Mouse (Mus musculus): ENCODE measurements around the gene Sec14l2. TPM values are rescaled to one million over a fixed set of nuclear protein-coding genes. Genes with fewer than 3 reads are reported as not detected.

Sec14l2 gene
- polyA plus RNA-seq, 1 experiment from 2014 or later: 1.8 TPM

- no peaks in the 10 kb centered on the region for H3K27me3 ChIP-seq (ENCODE audit: control insufficient read depth, insufficient read depth, low read length)
- H3K4me2 ChIP-seq (ENCODE audit: low read depth, low read length): peak overlapping the region; percentile 93
- H3K9me3 ChIP-seq (replicated peaks; ENCODE audit: control insufficient read depth, low read length): no peaks in the 10 kb centered on the region
- peaks cover 13% of the 10 kb centered on the region for H3K4me1 ChIP-seq (ENCODE audit: control insufficient read depth, insufficient read depth, low read length)
- peak overlapping the region; percentile 91 for H3K27ac ChIP-seq (ENCODE audit: low read length)
- WGBS: 29% methylated on average over 10 of the region's 10 CpGs
- peak overlapping the region; percentile 56 for H3K4me3 ChIP-seq (replicated peaks; ENCODE audit: low read length)
- no peaks in the 10 kb centered on the region for H3K36me3 ChIP-seq (ENCODE audit: control insufficient read depth, insufficient read depth, low read length)
- H3K9ac ChIP-seq (ENCODE audit: low read length): peak overlapping the region; percentile 85
- ATAC-seq (ENCODE audit: insufficient read depth, low FRiP score): 0 out of 2 replicates have a peak, but pooled peaks have one; percentile 6
These were observed 26.1 kb downstream of the Sec14l2 start for GRCm38 (mm10) chr11:4097091-4097621.

- 2% methylated on average over 45 of the region's 45 CpGs for WGBS
- peak; percentile 97 for ATAC-seq (ENCODE audit: insufficient read depth, low FRiP score)
- Histone ChIP-seq H3K4me1 (ENCODE audit: control insufficient read depth, insufficient read depth, low read length) (peaks cover 13% of the 10 kb centered on the region), H3K27me3 (ENCODE audit: control insufficient read depth, insufficient read depth, low read length) (no peaks in the 10 kb centered on the region), H3K27ac (ENCODE audit: low read length) (peak overlapping the region; percentile 91), H3K4me3 (replicated peaks; ENCODE audit: low read length) (peak overlapping the region; percentile 56), H3K9me3 (replicated peaks; ENCODE audit: control insufficient read depth, low read length) (peaks cover 2% of the 10 kb centered on the region; the same call in 1 of the 2 replicates), H3K36me3 (ENCODE audit: control insufficient read depth, insufficient read depth, low read length) (peaks cover 3% of the 10 kb centered on the region), H3K4me2 (ENCODE audit: low read depth, low read length) (peak overlapping the region; percentile 93), H3K9ac (ENCODE audit: low read length) (peak overlapping the region; percentile 85)
These were observed 26.9 kb downstream of the Sec14l2 start for GRCm38 (mm10) chr11:4096054-4096984.

- Histone ChIP-seq H3K4me3 (replicated peaks; ENCODE audit: low read length) (peak within 1 kb of the TSS; percentile 56), H3K36me3 (ENCODE audit: control insufficient read depth, insufficient read depth, low read length) (peaks cover 10% of the 10 kb centered on the region), H3K4me1 (ENCODE audit: control insufficient read depth, insufficient read depth, low read length) (peaks cover 13% of the 10 kb centered on the region), H3K27me3 (ENCODE audit: control insufficient read depth, insufficient read depth, low read length) (no peaks in the 10 kb centered on the region), H3K27ac (ENCODE audit: low read length) (peak within 1 kb of the TSS; percentile 88), H3K4me2 (ENCODE audit: low read depth, low read length) (peak within 1 kb of the TSS; percentile 93), H3K9ac (ENCODE audit: low read length) (peak within 1 kb of the TSS; percentile 71), H3K9me3 (replicated peaks; ENCODE audit: control insufficient read depth, low read length) (peaks cover 11% of the 10 kb centered on the region; the same call in 1 of the 2 replicates)
- peak; percentile 18; the same call in 1 of the 2 replicates for ATAC-seq (ENCODE audit: insufficient read depth, low FRiP score)
- WGBS: 4% methylated on average over 34 of the region's 34 CpGs
These were observed 27.8 kb downstream of the Sec14l2 start, which contains the start of gene Mtfp1 for GRCm38 (mm10) chr11:4095171-4096053. Gene Mtfp1 (minus strand): TSS chr11:4095445.

- Histone ChIP-seq H3K27ac (ENCODE audit: low read length) (peak overlapping the region; percentile 88), H3K4me1 (ENCODE audit: control insufficient read depth, insufficient read depth, low read length) (peaks cover 13% of the 10 kb centered on the region), H3K36me3 (ENCODE audit: control insufficient read depth, insufficient read depth, low read length) (peaks cover 10% of the 10 kb centered on the region), H3K9ac (ENCODE audit: low read length) (peak overlapping the region; percentile 71), H3K9me3 (replicated peaks; ENCODE audit: control insufficient read depth, low read length) (peaks cover 12% of the 10 kb centered on the region; the same call in 1 of the 2 replicates), H3K27me3 (ENCODE audit: control insufficient read depth, insufficient read depth, low read length) (no peaks in the 10 kb centered on the region), H3K4me3 (replicated peaks; ENCODE audit: low read length) (peak overlapping the region; percentile 56), H3K4me2 (ENCODE audit: low read depth, low read length) (peak overlapping the region; percentile 93)
- WGBS: 8% methylated on average over 23 of the region's 24 CpGs
- ATAC-seq (ENCODE audit: insufficient read depth, low FRiP score): no peak
These were observed 28.6 kb downstream of the Sec14l2 start for GRCm38 (mm10) chr11:4094378-4095170.

- WGBS: 69% methylated on average over 18 of the region's 18 CpGs
- peak overlapping the region; percentile 56 for H3K4me3 ChIP-seq (replicated peaks; ENCODE audit: low read length)
- H3K9me3 ChIP-seq (replicated peaks; ENCODE audit: control insufficient read depth, low read length): peaks cover 12% of the 10 kb centered on the region; the same call in 1 of the 2 replicates
- no peak for ATAC-seq (ENCODE audit: insufficient read depth, low FRiP score)
- H3K27me3 ChIP-seq (ENCODE audit: control insufficient read depth, insufficient read depth, low read length): no peaks in the 10 kb centered on the region
- H3K4me1 ChIP-seq (ENCODE audit: control insufficient read depth, insufficient read depth, low read length): peaks cover 13% of the 10 kb centered on the region
- H3K36me3 ChIP-seq (ENCODE audit: control insufficient read depth, insufficient read depth, low read length): peaks cover 10% of the 10 kb centered on the region
- H3K27ac ChIP-seq (ENCODE audit: low read length): peak overlapping the region; percentile 88
- H3K9ac ChIP-seq (ENCODE audit: low read length): peak overlapping the region; percentile 8; the same call in 1 of the 2 replicates
- H3K4me2 ChIP-seq (ENCODE audit: low read depth, low read length): peak overlapping the region; percentile 93
These were observed 29.5 kb downstream of the Sec14l2 start for GRCm38 (mm10) chr11:4093459-4094377.

GRCm38 (mm10) chr11:4087267-4087666 lies 35.9 kb downstream of the Sec14l2 start:
- H3K4me3 ChIP-seq (replicated peaks; ENCODE audit: low read length): no peak overlapping the region
- no peaks in the 10 kb centered on the region for H3K4me1 ChIP-seq (ENCODE audit: control insufficient read depth, insufficient read depth, low read length)
- ATAC-seq (ENCODE audit: insufficient read depth, low FRiP score): no peak
- 60% methylated on average over 2 of the region's 2 CpGs for WGBS
- no peak overlapping the region for H3K27ac ChIP-seq (ENCODE audit: low read length)
- H3K9ac ChIP-seq (ENCODE audit: low read length): no peak overlapping the region
- no peaks in the 10 kb centered on the region for H3K27me3 ChIP-seq (ENCODE audit: control insufficient read depth, insufficient read depth, low read length)
- H3K9me3 ChIP-seq (replicated peaks; ENCODE audit: control insufficient read depth, low read length): peaks cover 12% of the 10 kb centered on the region; the same call in 1 of the 2 replicates
- peaks cover 10% of the 10 kb centered on the region for H3K36me3 ChIP-seq (ENCODE audit: control insufficient read depth, insufficient read depth, low read length)
- no peak overlapping the region for H3K4me2 ChIP-seq (ENCODE audit: low read depth, low read length)

- Histone ChIP-seq H3K36me3 (ENCODE audit: control insufficient read depth, insufficient read depth, low read length) (peaks cover 6% of the 10 kb centered on the region; the same call in 1 of the 2 replicates), H3K9me3 (replicated peaks; ENCODE audit: control insufficient read depth, low read length) (peaks cover 10% of the 10 kb centered on the region; the same call in 1 of the 2 replicates), H3K27me3 (ENCODE audit: control insufficient read depth, insufficient read depth, low read length) (no peaks in the 10 kb centered on the region), H3K4me2 (ENCODE audit: low read depth, low read length) (no peak overlapping the region), H3K27ac (ENCODE audit: low read length) (no peak overlapping the region), H3K4me3 (replicated peaks; ENCODE audit: low read length) (no peak overlapping the region), H3K9ac (ENCODE audit: low read length) (no peak overlapping the region), H3K4me1 (ENCODE audit: control insufficient read depth, insufficient read depth, low read length) (no peaks in the 10 kb centered on the region)
- no peak for ATAC-seq (ENCODE audit: insufficient read depth, low FRiP score)
- WGBS: 61% methylated on average over 1 of the region's 1 CpGs
These were observed 37.0 kb downstream of the Sec14l2 start for GRCm38 (mm10) chr11:4086246-4086645.
